Mouse (Mus musculus) left cerebral cortex, postnatal 25 days (tissue): ENCODE data around the gene Ypel2. TPM values are rescaled to one million over a fixed set of nuclear protein-coding genes. Genes with fewer than 3 reads are reported as not detected.
A peak's percentile ranks its signal among the peaks of the same experiment; 100 is the strongest.

Experiments used
- DNase-seq, 2 experiments: peaks; one replicate each; pipeline ENCODE4 v3.0.0; 2022; ENCODE audit warnings: low spot score in 2 of 2, mixed read lengths in 1 of 2
- intact Hi-C: fragments of 180-260 bp; cut with DNase I; formaldehyde crosslinking; loops from one replicate; pipeline ENCODE4 v1.15.1; 2025
- total RNA-seq, 2 experiments: library from RNA; stranded (reverse); gene quantifications; 2 replicates each; pipeline ENCODE4 v1.2.3; 2021

The Ypel2 gene
- total RNA-seq, 2 experiments from 2014 or later = 49.8 to 61.2 TPM

DNA sequence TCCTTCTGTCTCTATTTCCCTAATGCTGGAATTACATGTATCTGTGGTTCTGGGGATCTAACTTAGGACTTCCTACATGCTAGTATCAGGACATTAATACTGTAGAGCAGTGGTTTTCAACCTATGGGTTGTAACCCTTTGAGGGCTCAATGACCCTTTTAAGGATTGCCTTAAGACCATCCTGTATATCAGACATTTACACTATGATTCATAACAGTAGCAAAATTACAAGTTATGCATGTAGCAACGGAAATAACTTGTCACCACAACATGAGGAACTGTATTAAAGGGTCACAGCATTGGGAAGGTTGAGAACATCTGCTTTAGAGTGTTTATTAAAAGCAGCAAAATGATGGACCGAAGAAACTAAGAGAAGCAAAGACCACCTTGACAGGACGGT lies 26.8 kb downstream of the Ypel2 start:
- intact Hi-C loops = no loop called here
- DNase-seq = no peak

DNA sequence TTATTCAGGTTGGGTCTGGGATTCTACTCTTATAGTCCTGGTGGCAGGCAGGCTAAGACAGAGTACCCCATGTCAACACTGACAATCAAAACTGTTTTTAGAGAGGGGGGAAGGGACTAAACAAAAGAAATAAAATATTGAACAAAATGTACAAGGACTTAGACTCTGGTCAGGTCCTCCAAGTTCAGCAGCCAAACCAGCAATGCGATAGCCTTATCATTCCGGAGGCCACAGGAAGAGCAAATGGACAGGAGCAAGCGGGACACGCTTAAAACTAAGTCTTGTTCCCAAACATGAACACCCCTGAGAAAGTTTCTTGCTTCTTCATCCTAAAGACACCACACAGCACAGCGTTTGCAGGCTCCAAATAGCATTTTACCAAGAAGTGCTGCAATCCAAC lies 28.4 kb downstream of the Ypel2 start:
- DNase-seq = no peak
- intact Hi-C loops = no loop called here

DNA sequence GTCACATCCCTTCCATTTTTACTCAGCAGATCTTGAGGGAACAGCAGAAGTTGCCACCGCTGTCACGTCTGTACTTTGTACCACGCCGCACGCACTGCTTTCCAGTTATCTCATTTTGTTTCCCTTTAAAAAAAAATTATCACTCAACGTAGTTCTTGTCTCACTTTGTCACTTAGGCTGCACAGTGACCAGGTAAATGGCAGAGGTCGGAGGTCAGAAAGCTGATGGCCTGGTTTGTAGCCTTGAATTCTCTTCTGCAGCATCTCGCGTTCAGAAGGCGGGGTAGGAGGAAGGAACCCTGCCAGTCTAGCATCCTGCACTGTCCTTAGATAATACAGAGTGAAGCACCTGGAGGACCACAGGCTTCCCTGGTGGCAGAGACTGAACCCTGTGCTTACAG lies 29.8 kb downstream of the Ypel2 start:
- intact Hi-C loops = no loop called here
- no peak for DNase-seq

DNA sequence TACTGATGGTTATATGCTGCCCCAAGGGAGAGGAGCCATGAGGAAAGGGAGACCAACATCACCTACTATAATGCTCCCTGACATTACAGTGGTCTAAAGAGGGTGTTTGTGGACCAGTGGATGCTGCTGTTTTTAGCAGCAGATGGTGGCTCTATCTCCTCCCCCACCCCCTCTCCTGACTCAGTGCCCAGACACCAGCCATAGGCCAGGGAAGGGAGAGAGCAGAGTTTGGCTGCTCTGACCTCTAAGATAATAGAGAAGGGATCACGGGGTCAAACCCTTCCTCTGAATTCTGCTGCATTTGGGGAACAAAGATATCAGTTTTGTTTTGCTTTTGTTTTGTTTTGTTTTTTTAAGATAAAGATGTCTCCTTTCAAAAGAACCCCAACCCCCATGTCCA lies 30.5 kb downstream of the Ypel2 start:
- intact Hi-C loops = no loop called here
- no peak for DNase-seq

DNA sequence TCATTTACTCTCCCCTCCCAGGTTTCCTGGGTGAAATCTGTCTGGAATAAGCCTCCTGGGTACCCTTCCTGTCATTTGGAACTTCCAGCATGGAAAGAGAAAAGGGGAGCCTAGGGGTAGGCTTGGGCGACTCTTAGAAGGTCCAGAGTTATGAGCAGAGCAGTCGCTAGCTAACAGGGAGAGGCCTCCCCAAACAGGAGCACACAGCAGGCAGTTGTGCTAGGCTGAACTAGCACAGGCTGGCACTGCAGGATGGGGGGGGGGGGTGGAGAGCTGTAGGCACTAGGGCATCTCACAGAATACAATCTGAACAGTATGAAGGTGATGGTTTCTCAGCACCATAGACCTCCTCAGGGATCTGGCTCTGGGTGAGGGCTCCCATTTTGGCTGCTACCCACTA lies 31.1 kb downstream of the Ypel2 start:
- intact Hi-C loops = no loop called here
- DNase-seq = no peak

DNA sequence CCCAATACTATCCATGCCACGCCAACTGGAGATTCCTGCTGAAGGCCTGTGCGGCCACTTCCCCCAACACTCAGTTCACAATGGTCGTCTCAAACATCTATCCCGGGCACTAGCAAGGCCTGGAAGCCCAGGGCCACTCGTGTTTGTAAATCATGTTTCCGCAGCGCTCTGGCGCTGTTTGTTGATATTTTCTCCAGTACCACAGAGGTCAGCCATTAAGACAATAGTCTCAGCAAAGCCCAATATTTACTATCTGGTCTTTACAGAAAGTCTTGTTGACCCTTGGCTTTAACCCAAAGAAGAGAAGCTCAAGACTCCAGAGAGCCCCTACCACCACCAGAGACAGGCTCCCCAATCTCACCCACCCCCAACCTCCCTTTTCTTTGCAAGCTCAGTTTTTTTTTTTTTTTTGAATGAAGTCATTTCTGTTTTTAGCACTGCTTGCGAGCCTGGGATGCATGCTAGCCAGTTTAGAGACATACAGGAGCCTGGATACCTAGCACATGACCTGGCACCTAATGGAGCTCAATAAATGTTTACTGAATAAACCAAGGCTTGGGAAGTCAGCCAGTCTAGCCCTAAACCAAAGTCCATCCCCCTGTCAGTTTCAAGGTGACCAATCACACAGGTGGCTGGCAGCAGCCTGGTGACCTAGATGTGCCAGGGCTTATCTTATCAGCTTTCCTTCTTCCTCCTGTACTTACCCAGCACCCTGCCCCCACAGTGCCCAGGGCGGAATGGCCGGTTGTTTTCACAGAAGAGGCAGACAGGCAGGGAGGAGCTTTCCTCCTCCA lies 31.8 kb downstream of the Ypel2 start:
- intact Hi-C loops = no loop called here
- peak; percentile 28 to 41 for DNase-seq

DNA sequence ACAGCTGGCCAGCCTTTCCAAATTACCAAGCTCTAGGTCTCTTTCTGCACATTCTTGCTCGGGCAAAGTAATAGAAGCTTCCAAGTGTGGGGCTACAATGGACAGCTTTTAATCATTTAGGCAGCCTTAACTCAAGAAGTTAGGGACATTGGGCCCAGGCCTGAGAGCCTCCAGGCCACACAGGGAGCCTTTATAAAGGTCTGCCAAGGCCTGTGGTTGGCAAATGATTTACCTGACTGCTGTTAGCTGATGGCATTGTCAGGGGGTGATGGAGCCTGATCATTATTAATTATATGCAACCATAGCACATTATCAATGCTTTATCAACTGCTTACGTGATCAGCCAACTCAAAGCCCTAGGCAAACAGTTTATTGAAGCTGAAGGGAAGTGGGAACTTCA lies 33.2 kb downstream of the Ypel2 start:
- DNase-seq = no peak
- intact Hi-C loops = no loop called here

DNA sequence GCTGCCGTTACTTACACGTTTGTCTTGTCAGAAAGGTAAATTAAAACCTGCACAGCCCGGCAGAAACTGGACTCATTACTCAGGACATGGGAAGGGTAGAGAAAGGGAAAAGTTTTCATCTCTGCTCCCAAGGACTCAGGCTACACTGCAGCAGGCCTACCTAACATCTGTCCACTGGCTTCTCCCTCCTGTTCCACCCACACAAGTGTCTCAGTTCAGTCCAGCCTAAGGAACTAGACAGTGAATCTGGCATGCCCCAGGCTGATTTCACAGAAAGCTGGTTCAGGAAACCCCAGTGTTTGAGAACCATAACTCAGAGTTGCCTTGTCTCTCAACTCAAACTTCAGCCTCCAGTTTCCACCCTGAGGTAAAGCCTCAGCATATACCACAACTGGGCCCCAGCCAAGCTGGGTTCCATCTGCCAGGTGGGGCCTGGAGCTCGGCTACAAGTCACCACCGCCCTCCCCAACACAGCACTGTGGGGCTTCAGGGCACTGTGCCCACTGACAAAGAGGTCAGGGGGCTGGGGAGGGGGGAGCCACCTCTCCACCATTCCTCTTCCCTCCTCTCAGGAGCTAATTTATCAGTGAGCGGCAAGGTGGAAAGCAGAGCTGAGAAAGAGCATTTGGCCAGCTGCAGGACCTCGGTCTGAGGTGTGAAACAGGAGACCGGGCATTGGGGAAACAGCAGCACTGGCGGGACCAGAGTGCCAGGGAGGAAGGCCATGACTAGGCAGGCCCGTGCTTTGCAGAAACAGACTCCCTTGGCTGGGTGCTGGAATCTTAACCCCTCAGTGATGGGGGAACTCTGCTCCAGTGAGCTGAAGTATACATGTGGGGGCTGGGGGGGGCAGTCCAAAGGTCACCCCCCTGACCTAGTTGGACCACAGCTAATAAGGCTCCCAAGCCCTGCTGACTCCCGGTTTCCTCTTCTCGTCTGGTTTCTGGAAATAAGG lies 34.5 kb downstream of the Ypel2 start:
- DNase-seq = peak in 1 of 2 experiments; percentile 48
- intact Hi-C loops = loop anchor here (5.0 kb wide), 1 partner anchor 33 kb away; the partner anchor contains the start of gene Ypel2

DNA sequence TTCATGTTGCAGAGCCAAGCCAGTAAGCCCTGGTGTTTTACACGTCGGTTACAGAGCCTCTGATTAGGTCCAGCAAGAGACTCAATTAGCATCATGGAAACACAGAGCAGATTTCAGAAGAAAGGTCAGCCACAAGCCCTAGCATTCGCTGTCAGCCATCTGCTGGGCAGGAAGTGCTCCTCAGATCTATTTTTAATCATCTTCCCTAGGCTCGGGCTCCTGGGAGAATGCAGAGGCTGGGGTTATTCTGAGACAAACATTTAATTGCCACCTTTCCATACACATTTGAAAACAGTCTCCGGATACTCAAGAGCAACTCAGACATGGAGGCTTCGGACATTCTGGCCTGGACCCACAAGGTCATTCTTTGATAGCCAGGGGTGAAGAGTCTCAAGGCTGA lies 35.3 kb downstream of the Ypel2 start:
- intact Hi-C loops = loop anchor here (5.0 kb wide), 1 partner anchor 34 kb away; the partner anchor contains the start of gene Ypel2
- no peak for DNase-seq

DNA sequence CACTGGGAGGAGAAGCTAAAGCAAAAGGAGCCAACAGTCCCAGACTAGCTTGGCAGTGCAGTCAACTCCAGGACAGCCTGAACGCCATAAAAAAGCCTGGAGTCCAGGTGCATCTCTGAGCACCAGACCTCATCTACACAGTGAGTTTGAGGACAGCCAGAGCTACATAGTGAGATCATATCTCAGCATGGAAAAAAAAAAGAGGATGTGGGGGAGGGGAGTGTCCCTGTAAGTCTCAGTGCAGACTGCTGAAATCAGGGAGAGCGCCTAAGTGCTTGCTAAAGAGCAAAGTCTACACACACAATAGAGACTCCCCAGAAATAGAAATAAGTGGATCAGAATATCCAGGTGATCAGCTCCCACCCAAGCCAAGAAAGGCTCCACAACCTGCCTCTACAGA lies 37.1 kb downstream of the Ypel2 start:
- intact Hi-C loops = loop anchor here (5.0 kb wide), 1 partner anchor 36 kb away; the partner anchor contains the start of gene Ypel2
- no peak for DNase-seq

DNA sequence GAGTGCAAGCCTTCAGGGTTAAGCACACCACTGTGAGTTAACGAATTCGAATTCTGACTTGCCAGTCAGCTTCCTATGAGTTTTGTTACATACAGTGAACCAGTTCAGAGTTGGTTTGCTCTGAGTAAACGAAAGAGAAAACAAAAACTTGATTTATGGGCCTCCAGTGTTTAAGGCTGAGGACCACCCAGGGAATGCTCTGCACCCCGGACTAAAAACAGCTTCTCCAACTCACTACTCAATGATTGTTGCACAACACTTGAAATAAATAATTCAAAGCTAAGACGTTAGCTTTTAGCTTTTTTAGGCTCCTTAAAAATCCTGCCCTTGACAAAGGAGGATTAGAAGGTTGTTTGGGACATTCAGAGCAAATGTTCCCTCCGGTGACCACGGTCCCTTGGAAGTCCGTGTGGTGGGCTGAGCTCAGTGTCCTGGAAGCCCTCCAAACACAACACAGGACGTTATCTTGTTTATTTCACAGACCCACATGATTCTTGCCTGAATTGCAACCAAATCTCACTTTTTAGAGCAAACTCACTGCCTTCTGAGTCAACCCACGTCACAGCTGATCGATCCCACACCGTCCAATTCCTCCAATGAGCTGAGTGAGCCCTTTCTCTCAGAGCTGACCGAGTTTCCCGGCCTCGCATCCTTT lies 38.8 kb downstream of the Ypel2 start:
- DNase-seq = no peak

DNA sequence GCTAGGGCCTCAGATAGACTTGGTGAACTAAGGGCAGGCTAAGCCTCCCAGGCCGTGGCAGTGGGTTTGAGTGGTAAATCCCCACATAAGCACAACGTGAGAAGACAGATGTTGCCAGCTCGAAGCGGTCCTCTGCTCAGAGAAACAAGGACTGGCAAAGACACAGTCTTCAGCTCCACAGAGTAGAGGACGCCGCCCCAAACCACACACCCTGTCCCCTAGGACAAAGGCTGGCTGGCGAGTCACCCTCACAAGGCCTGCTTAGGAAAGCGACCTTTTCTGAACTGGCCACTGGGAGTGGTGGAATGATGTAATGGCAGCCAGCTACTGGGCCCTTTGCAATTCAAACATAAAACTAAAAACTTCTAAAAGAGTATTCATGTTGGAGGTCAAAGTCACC lies 40.4 kb downstream of the Ypel2 start:
- intact Hi-C loops = no loop called here
- no peak for DNase-seq

More for the DNA sequence above, 38.8 kb downstream of the Ypel2 start:
- intact Hi-C loops = loop anchor here (5.0 kb wide), 1 partner anchor 38 kb away; the partner anchor contains the start of gene Ypel2

DNA sequence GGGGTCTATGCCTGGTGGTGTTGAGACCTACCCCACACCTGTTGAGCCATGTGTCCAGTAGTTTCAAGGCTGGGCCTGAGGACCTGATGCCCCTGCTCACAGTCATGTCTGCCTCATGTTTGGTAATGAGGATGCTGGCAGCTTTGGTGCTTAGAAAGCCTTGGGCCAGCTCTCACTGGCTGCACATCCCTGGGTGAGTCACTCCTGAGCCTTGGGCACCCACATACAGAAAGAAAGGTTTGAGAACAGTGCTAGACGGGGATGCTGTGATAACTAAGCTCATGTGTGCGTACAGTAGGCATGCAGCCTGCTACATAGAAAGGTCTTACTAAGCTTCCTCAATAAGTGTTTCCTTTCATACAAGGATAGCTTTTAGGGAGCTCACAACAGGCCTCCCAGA lies 40.8 kb downstream of the Ypel2 start:
- peak in 1 of 2 experiments; percentile 56 for DNase-seq
- intact Hi-C loops = no loop called here

DNA sequence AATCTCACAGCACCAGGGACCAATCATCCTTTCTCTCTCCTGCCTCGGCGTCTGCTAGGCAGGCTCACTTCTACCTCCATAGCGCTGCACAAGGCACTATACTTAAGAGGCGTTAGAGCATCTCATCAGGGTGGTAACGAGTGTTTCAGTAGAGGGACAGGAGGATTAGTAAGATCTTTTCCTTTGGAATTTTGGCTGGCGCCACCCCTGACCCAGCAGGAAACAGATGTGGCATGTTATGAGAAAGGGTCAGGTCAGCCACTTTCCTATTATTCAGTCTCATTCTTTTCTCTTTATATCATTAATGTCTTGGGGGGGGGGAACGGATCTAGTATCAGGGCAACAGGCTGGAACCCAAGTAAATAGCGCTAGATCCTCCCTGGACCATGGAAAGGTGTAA lies 41.8 kb downstream of the Ypel2 start:
- intact Hi-C loops = no loop called here
- no peak for DNase-seq

DNA sequence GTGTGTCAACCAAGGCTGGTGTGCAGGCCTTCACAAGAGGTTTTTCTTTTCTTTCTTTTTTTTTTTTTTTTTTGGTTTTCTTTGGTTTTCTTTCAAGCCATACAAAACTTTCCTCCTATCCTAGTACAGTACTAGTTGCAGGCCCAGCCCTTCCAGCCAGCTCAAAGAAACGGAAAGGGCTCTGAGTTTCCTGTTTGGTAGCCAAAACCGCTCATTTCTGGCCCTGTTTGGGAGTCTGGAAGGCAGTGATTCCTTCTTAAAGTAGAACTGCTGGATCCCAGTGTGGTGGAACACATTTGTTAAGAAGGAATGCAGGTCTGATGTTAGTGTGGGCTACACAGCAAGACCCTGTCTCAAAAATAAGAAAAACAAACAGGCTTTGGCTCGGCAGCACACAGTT lies 43.0 kb downstream of the Ypel2 start:
- intact Hi-C loops = no loop called here
- DNase-seq = no peak

DNA sequence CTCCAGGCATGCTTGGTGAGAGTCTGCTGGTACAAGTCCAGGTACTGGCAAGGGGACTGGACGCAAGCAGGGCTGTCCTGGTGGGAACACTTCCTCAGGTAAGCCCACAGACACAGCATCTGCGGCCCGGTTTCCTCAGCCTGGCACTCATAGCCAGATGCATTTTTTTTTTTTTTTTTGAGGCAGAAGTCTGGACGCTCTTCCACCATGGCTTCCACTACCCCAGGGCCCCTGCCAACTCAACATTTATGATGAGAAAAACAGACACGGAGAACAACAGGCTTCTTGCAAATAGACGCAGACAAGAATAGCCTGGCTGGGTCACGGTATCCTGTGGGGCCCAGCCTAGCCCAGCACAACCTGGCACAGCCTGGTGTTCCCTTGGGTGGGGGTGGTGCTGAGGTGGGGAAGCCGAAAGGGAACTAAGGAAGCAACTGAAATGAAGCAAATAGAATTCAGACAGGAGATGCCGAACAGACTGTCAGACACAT lies 43.5 kb downstream of the Ypel2 start:
- peak in 1 of 2 experiments; percentile 37 for DNase-seq
- intact Hi-C loops = loop anchor here (5.0 kb wide), 1 partner anchor 98 kb away; no protein-coding TSS in a partner anchor

DNA sequence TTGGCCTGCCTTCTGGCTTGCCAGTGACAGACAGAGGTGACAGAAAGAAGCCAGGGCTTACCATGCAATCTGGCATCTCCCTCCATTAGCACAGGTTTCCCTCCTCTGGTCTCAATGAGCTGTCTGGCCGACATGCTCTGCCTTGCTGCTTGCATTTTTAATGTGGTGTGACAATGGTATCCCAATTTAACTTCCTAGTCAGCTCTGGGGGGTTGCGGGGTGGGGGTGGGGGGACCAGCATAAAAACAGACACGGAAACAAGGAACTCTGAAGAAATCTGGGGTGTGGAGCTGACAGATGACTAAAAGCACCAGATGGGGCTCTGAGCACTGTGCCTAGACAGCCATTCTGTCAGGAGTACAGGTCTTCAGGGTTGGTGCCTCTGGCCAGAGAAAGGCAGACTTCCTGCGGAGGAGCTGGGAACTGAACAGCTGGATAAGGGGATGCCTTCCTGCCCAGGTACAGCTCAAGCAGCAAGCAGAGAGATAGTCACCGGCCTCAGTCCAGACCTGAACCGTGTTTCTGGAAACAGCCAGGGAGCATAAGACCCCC lies 46.8 kb downstream of the Ypel2 start:
- intact Hi-C loops = loop anchor here (5.0 kb wide), 1 partner anchor 94 kb away; no protein-coding TSS in a partner anchor

DNA sequence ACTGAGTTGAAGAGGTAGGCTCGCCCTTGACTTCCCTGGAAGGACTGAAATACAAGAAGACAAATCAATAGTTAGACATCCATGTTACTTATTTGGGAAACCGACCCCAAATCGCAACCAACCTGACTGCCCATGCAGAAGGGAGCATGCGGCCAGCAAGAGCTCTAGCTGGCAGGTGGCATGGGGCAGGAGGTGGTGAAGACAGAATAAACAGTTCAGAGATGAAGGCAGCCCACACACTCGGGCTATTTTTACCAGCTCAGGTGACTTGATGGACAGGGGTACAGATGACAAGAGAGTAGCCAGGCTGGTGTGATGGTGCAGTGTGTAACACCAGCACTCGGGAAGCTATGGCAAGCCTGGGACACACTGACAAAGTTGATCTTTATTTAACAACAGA lies 47.6 kb downstream of the Ypel2 start:
- no peak for DNase-seq
- intact Hi-C loops = loop anchor here (2.0 to 5.0 kb wide), 3 partner anchors 29 to 94 kb away; partner anchors contain the start of gene Ypel2

More for the DNA sequence above, 46.8 kb downstream of the Ypel2 start:
- peak in 1 of 2 experiments; percentile 62 for DNase-seq

DNA sequence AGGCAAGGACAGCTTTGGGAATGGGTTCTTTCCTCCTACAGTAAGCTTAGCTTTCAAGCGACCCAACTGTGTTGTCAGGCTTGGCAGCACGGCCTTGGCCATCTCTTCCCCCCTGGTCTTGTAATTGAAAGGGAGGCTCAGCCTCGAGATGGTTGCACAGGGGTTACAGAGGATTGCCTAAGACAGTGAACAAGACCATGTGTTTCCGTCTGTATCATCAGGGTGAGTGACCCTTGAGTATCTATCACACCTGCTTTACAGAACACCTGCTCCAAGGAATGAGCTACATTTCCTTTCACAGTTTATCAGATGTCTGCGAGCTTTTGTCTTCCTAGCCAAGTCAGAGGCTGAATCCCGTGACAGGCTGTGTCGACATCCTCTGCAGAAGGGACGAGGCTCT lies 48.4 kb downstream of the Ypel2 start:
- no peak for DNase-seq
- intact Hi-C loops = loop anchor here (2.0 to 5.0 kb wide), 3 partner anchors 28 to 93 kb away; partner anchors contain the start of gene Ypel2
